Mouse (Mus musculus): ENCODE results near the gene Nbeal1.
"Not testable (repeated sequence)": the region's sequence is repeated elsewhere in the genome, so short reads cannot be mapped to it uniquely, and the experiment has no call there.

Gene Nbeal1

GRCm38 (mm10) chr1:60179932-60180783 is at the start of gene Nbeal1:
Gene Nbeal1 (plus strand): TSS chr1:60180599.
- DNase-seq (ENCODE audit: low spot score): peak; percentile 98

- DNase-seq (ENCODE audit: low spot score): no peak
Observed at GRCm38 (mm10) chr1:60137346-60137745, 43.1 kb upstream of the Nbeal1 start.

DNA sequence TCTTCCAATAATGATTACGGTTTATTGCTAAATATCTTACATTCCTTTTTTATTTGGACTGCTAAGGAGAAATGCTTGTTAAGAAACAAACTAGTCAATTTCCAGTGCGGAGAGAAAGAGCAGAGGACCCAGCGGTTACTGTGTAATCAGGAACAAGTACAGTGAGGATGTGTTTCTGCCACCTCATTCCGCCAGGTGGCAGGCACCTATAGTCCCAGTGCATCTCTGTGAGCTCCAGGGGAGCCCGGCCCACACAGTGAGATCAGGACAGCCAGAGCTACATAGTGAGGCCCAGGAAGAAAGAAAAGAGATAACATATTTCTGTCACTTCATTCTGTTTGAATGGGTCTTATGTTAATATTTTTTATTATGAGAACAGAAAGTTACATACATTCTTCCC is 27.7 kb upstream of the Nbeal1 start:
- no peak for DNase-seq (ENCODE audit: low spot score)

- no peak for DNase-seq (ENCODE audit: low spot score)
Observed at GRCm38 (mm10) chr1:60156651-60157050, 23.7 kb upstream of the Nbeal1 start.

DNA sequence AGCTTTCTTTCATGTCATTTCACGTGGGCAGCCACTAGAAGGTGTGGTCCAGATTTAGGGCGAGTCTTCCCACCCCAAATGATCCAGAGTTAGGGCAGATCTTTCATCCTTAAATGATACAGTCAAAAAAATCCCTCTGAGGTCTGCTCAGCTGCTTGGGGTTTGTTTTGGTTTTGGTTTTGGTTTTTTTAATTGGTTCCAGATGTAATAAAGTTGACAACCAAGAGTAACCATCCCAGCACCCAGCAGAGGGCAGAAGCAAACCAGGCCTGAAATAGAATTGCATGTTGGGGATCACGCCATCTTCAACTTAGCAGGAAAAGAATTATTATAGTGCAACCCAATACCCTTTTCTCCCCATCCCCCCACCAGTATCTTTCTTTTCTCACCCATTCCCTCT is 22.0 kb upstream of the Nbeal1 start:
- peak; percentile 35 for DNase-seq (ENCODE audit: low spot score)

DNA sequence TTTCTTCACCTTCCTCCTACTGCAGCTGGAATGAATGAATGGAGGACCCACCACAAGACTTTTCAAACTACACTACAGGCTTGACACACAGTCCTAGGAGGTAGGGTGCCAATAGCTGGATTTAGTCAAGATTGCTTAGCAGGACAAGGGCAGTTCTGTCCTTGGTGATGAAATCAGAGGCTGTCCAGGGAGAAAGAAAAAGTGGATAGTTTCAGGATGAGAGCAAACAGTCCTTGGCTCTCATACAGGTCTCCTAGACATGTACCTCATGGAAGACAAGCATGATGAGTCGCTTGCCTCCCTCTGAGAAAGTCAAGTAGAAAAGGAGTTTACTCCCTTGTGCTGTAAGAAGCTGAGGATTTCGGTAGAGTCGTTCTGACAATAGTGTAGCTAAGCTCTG is 16.7 kb upstream of the Nbeal1 start:
- no peak for DNase-seq (ENCODE audit: low spot score)

GRCm38 (mm10) chr1:60169626-60170025 is 10.8 kb upstream of the Nbeal1 start:
- DNase-seq (ENCODE audit: low spot score): no peak

- no peak for DNase-seq (ENCODE audit: low spot score)
Observed at GRCm38 (mm10) chr1:60170251-60170650, 10.1 kb upstream of the Nbeal1 start.

GRCm38 (mm10) chr1:60173119-60173518 is 7.3 kb upstream of the Nbeal1 start:
- no peak for DNase-seq (ENCODE audit: low spot score)

- not testable (repeated sequence) for DNase-seq (ENCODE audit: low spot score)
Observed at GRCm38 (mm10) chr1:60177814-60178213, 2.6 kb upstream of the Nbeal1 start.

DNA sequence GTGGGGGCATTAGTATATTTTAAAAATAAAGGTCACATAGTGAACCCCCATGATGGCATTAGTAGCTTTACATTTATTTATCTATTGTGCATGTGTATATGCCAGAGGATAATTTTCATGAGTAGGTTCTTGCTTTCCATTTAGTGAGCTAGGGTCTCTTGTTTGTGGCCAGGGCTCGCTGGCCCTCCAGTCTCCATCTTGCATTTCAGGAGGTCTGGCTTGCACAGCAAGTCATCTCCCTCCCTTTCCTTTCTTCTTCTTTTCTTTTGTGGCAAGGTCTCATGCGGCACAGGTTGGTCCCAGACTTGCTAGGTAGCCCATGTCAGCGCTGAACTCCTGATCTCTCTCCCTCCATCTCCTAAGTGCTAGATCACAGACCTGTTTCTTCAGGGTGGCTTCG is 1.0 kb upstream of the Nbeal1 start:
- no peak for DNase-seq (ENCODE audit: low spot score)

- no peak for DNase-seq (ENCODE audit: low spot score)
Observed at GRCm38 (mm10) chr1:60180784-60181221, 404 bp downstream of the Nbeal1 start.

DNA sequence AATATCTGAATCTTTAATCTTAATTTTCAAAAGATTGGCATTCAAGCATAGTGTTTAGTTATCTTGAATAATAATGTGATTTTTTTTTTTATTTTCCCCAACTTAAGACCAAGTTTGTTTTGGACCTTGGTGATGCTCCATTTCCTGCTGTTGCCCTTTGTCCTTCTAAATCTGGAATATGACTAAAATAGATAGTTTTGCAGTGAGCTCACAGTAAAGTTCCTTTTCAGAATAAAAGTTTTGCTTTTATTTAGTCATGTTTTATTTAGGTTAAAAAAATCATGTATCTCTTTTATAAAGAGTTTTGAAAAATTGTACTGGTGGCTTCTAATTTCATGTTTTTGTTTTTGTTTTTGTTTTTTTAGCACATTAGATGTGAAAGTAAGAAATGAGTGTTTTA is 8.1 kb downstream of the Nbeal1 start:
- DNase-seq (ENCODE audit: low spot score): no peak

GRCm38 (mm10) chr1:60196813-60197212 is 16.4 kb downstream of the Nbeal1 start:
- no peak for DNase-seq (ENCODE audit: low spot score)

DNA sequence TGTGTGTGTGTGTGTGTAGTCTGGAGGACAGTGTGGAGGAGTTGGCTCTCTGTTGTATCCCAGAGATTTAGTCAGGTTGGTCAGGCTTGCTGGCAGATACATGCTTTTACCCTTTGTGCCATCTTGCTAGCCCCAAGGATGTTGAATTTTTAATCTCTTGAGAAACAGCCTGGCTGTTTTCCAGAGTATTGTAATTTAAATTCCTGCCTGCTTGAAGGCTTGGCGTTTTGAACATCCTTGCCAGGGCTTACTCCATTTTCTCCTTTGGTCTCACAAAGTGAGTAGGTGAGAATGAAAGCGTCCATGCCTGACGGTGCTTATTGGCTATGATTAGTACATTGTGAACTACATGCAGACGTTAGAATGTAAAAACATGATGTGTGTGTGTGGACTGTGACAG is 18.6 kb downstream of the Nbeal1 start:
- no peak for DNase-seq (ENCODE audit: low spot score)

- DNase-seq (ENCODE audit: low spot score): no peak
Observed at GRCm38 (mm10) chr1:60236261-60236660, 55.9 kb downstream of the Nbeal1 start.

- no peak for DNase-seq (ENCODE audit: low spot score)
Observed at GRCm38 (mm10) chr1:60240430-60240829, 60.0 kb downstream of the Nbeal1 start.

GRCm38 (mm10) chr1:60268113-60268512 is 87.7 kb downstream of the Nbeal1 start:
- DNase-seq (ENCODE audit: low spot score): no peak

DNA sequence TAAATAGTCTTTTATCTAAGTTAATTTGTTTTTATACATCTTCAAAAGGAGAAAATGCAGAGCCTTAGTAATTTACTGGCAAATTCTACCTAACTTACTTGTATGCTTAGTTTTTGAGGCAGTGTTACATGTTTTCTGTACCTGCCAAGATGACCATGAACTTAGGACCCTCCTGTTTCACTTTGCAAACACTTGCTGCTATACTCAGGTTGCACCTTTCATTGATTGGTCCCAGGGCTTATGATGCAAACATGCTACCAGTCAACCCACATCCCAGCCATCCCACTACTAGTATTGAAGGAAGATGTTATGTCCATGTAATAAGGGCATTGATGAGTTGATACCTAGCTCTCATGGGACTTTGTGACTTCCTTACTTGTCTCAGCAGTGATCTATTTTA is 88.9 kb downstream of the Nbeal1 start:
- DNase-seq (ENCODE audit: low spot score): no peak

GRCm38 (mm10) chr1:60272471-60272870 is 92.1 kb downstream of the Nbeal1 start:
- no peak for DNase-seq (ENCODE audit: low spot score)

- no peak for DNase-seq (ENCODE audit: low spot score)
Observed at GRCm38 (mm10) chr1:60293921-60294320, 113.5 kb downstream of the Nbeal1 start.

- peak; percentile 86 for DNase-seq (ENCODE audit: low spot score)
Observed at GRCm38 (mm10) chr1:60342808-60343629, 162.6 kb downstream of the Nbeal1 start, which contains the start of gene Cyp20a1. Gene Cyp20a1 (plus strand): TSS chr1:60343323.

All from urinary bladder, postnatal 25 days (tissue).